Mouse (Mus musculus) neural tube, embryonic 14.5 days (tissue): ENCODE measurements around the gene 9030612E09Rik. TPM values are rescaled to one million over a fixed set of nuclear protein-coding genes. Genes with fewer than 3 reads are reported as not detected.

Experiments
- ATAC-seq: fragments of 200-750 bp; cut with Nextera tagmentation; 2 replicates; pipeline ENCODE4 v1.8.0; 2017; ENCODE audit warnings: low read depth, mild to moderate bottlenecking, moderate TSS enrichment, moderate library complexity
- H3K27ac ChIP-seq: fragments of 300-500 bp; sonication (generic); 2 replicates; pipeline ENCODE4 v1.5.1; 2014; ENCODE audit warnings: low read depth, mild to moderate bottlenecking, control low read depth, low read length, moderate library complexity, mixed read lengths
- H3K27me3 ChIP-seq: fragments of 300-500 bp; sonication (generic); 2 replicates; pipeline ENCODE4 v1.6.1; 2014; ENCODE audit warnings: low read length; ENCODE audit not compliant: control insufficient read depth, insufficient read depth
- H3K36me3 ChIP-seq: fragments of 300-500 bp; sonication (generic); 2 replicates; pipeline ENCODE4 v1.6.1; 2014; ENCODE audit warnings: low read length, mixed read lengths; ENCODE audit not compliant: control insufficient read depth, insufficient read depth
- H3K4me1 ChIP-seq: fragments of 300-500 bp; sonication (generic); 2 replicates; pipeline ENCODE4 v1.6.1; 2014; ENCODE audit warnings: low read length; ENCODE audit not compliant: control insufficient read depth, insufficient read depth
- H3K4me2 ChIP-seq: fragments of 300-500 bp; sonication (generic); 2 replicates; pipeline ENCODE4 v1.6.1; 2014; ENCODE audit warnings: mild to moderate bottlenecking, low read depth, low read length, control low read depth
- H3K4me3 ChIP-seq: fragments of 300-500 bp; sonication (generic); 2 replicates; pipeline ENCODE4 v1.5.1; 2014; ENCODE audit warnings: low read depth, low read length, control low read depth, mixed read lengths
- H3K9ac ChIP-seq: fragments of 300-500 bp; sonication (generic); replicated peaks from 2 replicates; pipeline ENCODE4 v1.6.1; 2014; ENCODE audit warnings: low read depth, mild to moderate bottlenecking, control low read depth, low read length, mixed read lengths
- H3K9me3 ChIP-seq: fragments of 300-500 bp; sonication (generic); 2 replicates; pipeline ENCODE4 v1.6.1; 2016; ENCODE audit warnings: low read length; ENCODE audit not compliant: control insufficient read depth
- WGBS: fragments of 180-500 bp; shearing (Covaris S2); extraction: QIAGEN DNeasy Blood & Tissue Kit; methylation state at CpG from one replicate; pipeline ENCODE4 v1.1.7; 2014; 5-methylcytosine and 5-hydroxymethylcytosine counted together
- polyA plus RNA-seq: library from polyadenylated mRNA; unstranded; fragments of >200 nt; fragmentation: Nextera tagmentation; extraction: Ambion mirVana; gene quantifications from 2 replicates; pipeline ENCODE4 v1.2.1, GENCODE M21; 2014

9030612E09Rik gene
- polyA plus RNA-seq, 1 experiment from 2014 or later = 1.7 TPM

GRCm38 (mm10) chr10:43162318-43162717 lies 12.2 kb upstream of the 9030612E09Rik start:
- Histone ChIP-seq H3K4me1 (peaks cover 6% of the 10 kb centered on the region; the same call in 1 of the 2 replicates), H3K36me3 (no peaks in the 10 kb centered on the region), H3K27ac (0 out of 2 replicates have a peak overlapping the region, but pooled peaks have one; percentile 34), H3K27me3 (no peaks in the 10 kb centered on the region), H3K4me2 (no peak overlapping the region), H3K4me3 (no peak overlapping the region), H3K9me3 (no peaks in the 10 kb centered on the region), H3K9ac (no peak overlapping the region)
- WGBS = 35% methylated on average over 12 of the region's 12 CpGs
- ATAC-seq = peak; percentile 71; the same call in 1 of the 2 replicates

GRCm38 (mm10) chr10:43164406-43164805 lies 10.1 kb upstream of the 9030612E09Rik start:
- H3K9ac ChIP-seq = no peak overlapping the region
- no peak overlapping the region for H3K27ac ChIP-seq
- H3K4me1 ChIP-seq = peaks cover 12% of the 10 kb centered on the region; the same call in 1 of the 2 replicates
- H3K4me3 ChIP-seq = no peak overlapping the region
- no peak overlapping the region for H3K4me2 ChIP-seq
- WGBS = 96% methylated on average over 2 of the region's 2 CpGs
- H3K9me3 ChIP-seq = no peaks in the 10 kb centered on the region
- H3K36me3 ChIP-seq = no peaks in the 10 kb centered on the region
- no peaks in the 10 kb centered on the region for H3K27me3 ChIP-seq
- no peak for ATAC-seq

GRCm38 (mm10) chr10:43166146-43166545 lies 8.4 kb upstream of the 9030612E09Rik start:
- no peaks in the 10 kb centered on the region for H3K27me3 ChIP-seq
- ATAC-seq = no peak
- H3K9me3 ChIP-seq = no peaks in the 10 kb centered on the region
- no peak overlapping the region for H3K4me2 ChIP-seq
- H3K36me3 ChIP-seq = no peaks in the 10 kb centered on the region
- no peak overlapping the region for H3K27ac ChIP-seq
- WGBS = 95% methylated on average over 1 of the region's 1 CpGs
- H3K4me3 ChIP-seq = no peak overlapping the region
- H3K4me1 ChIP-seq = peaks cover 22% of the 10 kb centered on the region; the same call in 1 of the 2 replicates
- H3K9ac ChIP-seq = no peak overlapping the region

GRCm38 (mm10) chr10:43166817-43167216 lies 7.7 kb upstream of the 9030612E09Rik start:
- Histone ChIP-seq H3K36me3 (no peaks in the 10 kb centered on the region), H3K4me2 (no peak overlapping the region), H3K27ac (no peak overlapping the region), H3K4me3 (no peak overlapping the region), H3K27me3 (no peaks in the 10 kb centered on the region), H3K9me3 (no peaks in the 10 kb centered on the region), H3K4me1 (peaks cover 26% of the 10 kb centered on the region), H3K9ac (no peak overlapping the region)
- ATAC-seq = no peak
- 98% methylated on average over 3 of the region's 3 CpGs for WGBS

- 79% methylated on average over 7 of the region's 7 CpGs for WGBS
Measured at GRCm38 (mm10) chr10:43168847-43169246, 5.7 kb upstream of the 9030612E09Rik start.

GRCm38 (mm10) chr10:43171106-43171505 lies 3.4 kb upstream of the 9030612E09Rik start:
- no peaks in the 10 kb centered on the region for H3K9me3 ChIP-seq
- no peak for ATAC-seq
- peaks cover 28% of the 10 kb centered on the region for H3K4me1 ChIP-seq
- no peaks in the 10 kb centered on the region for H3K36me3 ChIP-seq
- no peak overlapping the region for H3K27ac ChIP-seq
- H3K27me3 ChIP-seq = no peaks in the 10 kb centered on the region
- H3K4me3 ChIP-seq = peak overlapping the region; percentile 31
- no peak overlapping the region; the same call in 1 of the 2 replicates for H3K9ac ChIP-seq
- 11% methylated on average over 8 of the region's 8 CpGs for WGBS
- H3K4me2 ChIP-seq = peak overlapping the region; percentile 96

More at GRCm38 (mm10) chr10:43168847-43169246, 5.7 kb upstream of the 9030612E09Rik start:
- Histone ChIP-seq H3K9me3 (no peaks in the 10 kb centered on the region), H3K4me2 (no peak overlapping the region), H3K9ac (no peak overlapping the region), H3K36me3 (no peaks in the 10 kb centered on the region), H3K4me3 (no peak overlapping the region), H3K27ac (no peak overlapping the region), H3K27me3 (no peaks in the 10 kb centered on the region), H3K4me1 (peaks cover 28% of the 10 kb centered on the region)
- no peak for ATAC-seq

- 4% methylated on average over 7 of the region's 7 CpGs for WGBS
- H3K27ac ChIP-seq = no peak overlapping the region
- H3K4me1 ChIP-seq = peaks cover 28% of the 10 kb centered on the region
Measured at GRCm38 (mm10) chr10:43172066-43172465, 2.4 kb upstream of the 9030612E09Rik start.

GRCm38 (mm10) chr10:43172554-43172953 lies 1.9 kb upstream of the 9030612E09Rik start:
- H3K4me3 ChIP-seq = peak overlapping the region; percentile 84
- no peaks in the 10 kb centered on the region for H3K9me3 ChIP-seq
- ATAC-seq = no peak
- no peak overlapping the region for H3K27ac ChIP-seq
- no peaks in the 10 kb centered on the region for H3K36me3 ChIP-seq
- H3K4me1 ChIP-seq = peaks cover 26% of the 10 kb centered on the region
- WGBS = 4% methylated on average over 8 of the region's 8 CpGs
- no peaks in the 10 kb centered on the region for H3K27me3 ChIP-seq
- peak overlapping the region; percentile 83 for H3K9ac ChIP-seq
- H3K4me2 ChIP-seq = peak overlapping the region; percentile 96

More at GRCm38 (mm10) chr10:43172066-43172465, 2.4 kb upstream of the 9030612E09Rik start:
- peak overlapping the region; percentile 83 for H3K9ac ChIP-seq
- H3K4me2 ChIP-seq = peak overlapping the region; percentile 96
- no peaks in the 10 kb centered on the region for H3K27me3 ChIP-seq
- no peak for ATAC-seq
- no peaks in the 10 kb centered on the region for H3K9me3 ChIP-seq
- no peaks in the 10 kb centered on the region for H3K36me3 ChIP-seq
- H3K4me3 ChIP-seq = peak overlapping the region; percentile 84

GRCm38 (mm10) chr10:43173141-43173827 lies 1.2 kb upstream of the 9030612E09Rik start:
- Histone ChIP-seq H3K9me3 (no peaks in the 10 kb centered on the region), H3K9ac (peak overlapping the region; percentile 83), H3K27ac (peak overlapping the region; percentile 96), H3K4me1 (peaks cover 22% of the 10 kb centered on the region), H3K4me3 (peak overlapping the region; percentile 84), H3K36me3 (no peaks in the 10 kb centered on the region), H3K27me3 (no peaks in the 10 kb centered on the region), H3K4me2 (peak overlapping the region; percentile 96)
- peak; percentile 13; the same call in 1 of the 2 replicates for ATAC-seq
- 0% methylated on average over 53 of the region's 53 CpGs for WGBS
